Mouse (Mus musculus): ENCODE results near the gene Anks1b.
A peak's percentile ranks its signal among the peaks of the same experiment; 100 is the strongest.

DNA sequence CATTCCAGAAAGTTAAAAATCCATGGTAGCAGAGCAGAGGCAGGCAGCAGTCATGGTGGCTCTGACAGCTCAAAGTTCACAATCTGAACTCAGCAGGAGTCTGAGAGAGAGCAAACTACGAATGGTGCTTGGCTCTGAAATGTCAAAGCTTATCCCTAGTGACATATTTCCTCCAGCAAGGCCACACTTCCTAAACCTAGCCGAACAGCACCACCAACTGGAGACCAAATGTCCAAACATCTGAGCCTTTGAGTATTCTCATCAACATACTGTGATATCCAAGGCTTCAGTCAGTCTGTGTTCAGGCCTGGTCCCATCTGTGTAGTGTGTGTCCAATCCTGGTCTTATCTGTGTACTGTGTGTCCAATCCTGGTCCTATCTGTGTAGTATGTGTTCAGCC, 49.4 kb upstream of the Anks1b start:
- TF ChIP-seq CTCF (IDR thresholded peaks at IDR 0.05) (peak; percentile 70), EP300 (IDR thresholded peaks at IDR 0.05) (no peak)

Data from lung, postnatal 0 days (tissue).